31 mouse cellular contexts compared by ENCODE assay signal in the genomic region with DNA sequence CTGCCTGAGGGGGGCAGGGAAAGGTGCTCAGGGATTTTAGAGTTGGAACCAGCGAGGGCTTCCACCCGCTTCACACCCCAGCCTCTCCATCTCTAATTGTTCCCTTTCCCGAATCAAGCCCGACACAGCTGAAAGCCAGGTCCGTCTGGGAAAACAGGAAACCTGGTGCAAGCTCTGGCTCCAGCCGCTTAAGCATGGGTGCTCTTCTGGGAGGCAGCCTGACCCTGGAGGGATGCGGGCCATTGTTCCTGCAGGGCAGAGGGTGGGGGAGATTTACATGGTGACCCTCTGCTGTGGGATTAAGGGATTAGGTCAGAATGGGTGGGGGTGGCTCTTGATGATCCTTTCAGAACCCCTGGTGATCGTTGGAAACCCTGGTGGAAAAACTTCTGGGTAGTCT. TPM values are rescaled to one million over a fixed set of nuclear protein-coding genes. Genes with fewer than 3 reads are reported as not detected.
DNase-seq lines count a peak whose midpoint lies in the region; ATAC-seq and TF ChIP-seq lines count a peak whose summit lies in the region.
"Had no signal": no experiment of that assay in that cellular context is flagged by ENCODE, and none has a peak within 500 bp of the region (broad histone marks: within the 10 kb centered on the region; RNA-seq: fewer than 3 reads in every experiment).

No protein-coding gene starts in this region.

- TF ChIP-seq CTCF in heart, adult 2 months (IDR thresholded peaks at IDR 0.05), result no peak

- peak overlapping the region; percentile 94 for H3K27ac ChIP-seq in heart, adult 2 months
- H3K27ac ChIP-seq in heart, embryonic 12.5 days (ENCODE audit: poor library complexity, severe bottlenecking), result no peak overlapping the region
- H3K27ac ChIP-seq in stomach, embryonic 15.5 days, result no peak overlapping the region
- H3K27ac ChIP-seq: embryonic facial prominence, embryonic 10.5 days; forebrain, embryonic 15.5 days; hindbrain, embryonic 14.5 days; limb, embryonic 13.5 days; liver, embryonic 13.5 days had no signal

- H3K27me3 ChIP-seq in heart, adult 2 months (ENCODE audit: control insufficient read depth, insufficient read depth, low read length), result no peaks in the 10 kb centered on the region
- peaks cover 58% of the 10 kb centered on the region for H3K27me3 ChIP-seq in heart, embryonic 12.5 days (replicated peaks)
- peaks cover 21% of the 10 kb centered on the region for H3K27me3 ChIP-seq in stomach, embryonic 15.5 days (replicated peaks)

- peak overlapping the region; percentile 64 for H3K9ac ChIP-seq in heart, adult 2 months (ENCODE audit: low read depth, low read length)
- H3K9ac ChIP-seq in heart, embryonic 12.5 days, result no peak overlapping the region
- no peak overlapping the region for H3K9ac ChIP-seq in stomach, embryonic 15.5 days
- H3K9ac ChIP-seq: forebrain, embryonic 15.5 days; hindbrain, embryonic 14.5 days; limb, embryonic 13.5 days; liver, embryonic 13.5 days had no signal

- H3K4me1 ChIP-seq in heart, adult 2 months (ENCODE audit: control insufficient read depth, insufficient read depth, low read length), result peaks cover 12% of the 10 kb centered on the region
- no peaks in the 10 kb centered on the region for H3K4me1 ChIP-seq in heart, embryonic 12.5 days (replicated peaks)
- H3K4me1 ChIP-seq in stomach, embryonic 15.5 days, result no peaks in the 10 kb centered on the region
- H3K4me1 ChIP-seq: forebrain, embryonic 15.5 days; limb, embryonic 13.5 days; liver, embryonic 13.5 days had no signal

- 11% methylated on average over 8 of the region's 8 CpGs for WGBS in heart, adult 2 months
- 10% methylated on average over 8 of the region's 8 CpGs for WGBS in heart, embryonic 12.5 days
- WGBS in stomach, embryonic 15.5 days, result 11% methylated on average over 8 of the region's 8 CpGs

- peak overlapping the region; percentile 52 for H3K4me3 ChIP-seq in heart, adult 2 months
- no peak overlapping the region for H3K4me3 ChIP-seq in heart, embryonic 12.5 days
- no peak overlapping the region for H3K4me3 ChIP-seq in stomach, embryonic 15.5 days (replicated peaks)
- H3K4me3 ChIP-seq: embryonic facial prominence, embryonic 10.5 days; forebrain, embryonic 15.5 days; limb, embryonic 13.5 days; liver, embryonic 13.5 days had no signal

- peak; percentile 28 for TF ChIP-seq POLR2A in heart, adult 2 months (IDR thresholded peaks at IDR 0.05; ENCODE audit: insufficient read depth, low read depth, low read length)

- intact Hi-C loops in heart, adult 2 months (cut with DNase I), result no loop called here
- intact Hi-C loops in heart, postnatal 36 days (cut with DNase I), result loop anchor here (2.0 kb wide), 1 partner anchor 19 kb away; no protein-coding TSS in a partner anchor

- no peaks in the 10 kb centered on the region for H3K36me3 ChIP-seq in heart, adult 2 months (ENCODE audit: control insufficient read depth, insufficient read depth, low read length)
- no peaks in the 10 kb centered on the region for H3K36me3 ChIP-seq in heart, embryonic 12.5 days
- no peaks in the 10 kb centered on the region for H3K36me3 ChIP-seq in stomach, embryonic 15.5 days
- H3K36me3 ChIP-seq: embryonic facial prominence, embryonic 10.5 days; forebrain, embryonic 15.5 days; limb, embryonic 13.5 days; liver, embryonic 13.5 days had no signal

- peak in 1 of 2 experiments; percentile 33 for DNase-seq in heart, adult 2 months
- peak; percentile 36 for DNase-seq in heart, postnatal 4 days
- DNase-seq in heart, postnatal 36 days, result no peak
- peak; percentile 16 for DNase-seq in kidney, postnatal 10 days
- DNase-seq in kidney, adult 18-20 months, result no peak
- DNase-seq in left cerebral cortex, adult 18-20 months (ENCODE audit: low spot score in 2 of 2), result no peak
- DNase-seq: adrenal gland, postnatal 25 days; cerebellum, adult 9-10 months; gastrocnemius, postnatal 10 days; kidney, postnatal 25 days; layer of hippocampus, postnatal 36 days; liver, embryonic 13.5 days; lung, adult 2 months; lung, postnatal 14 days; right cerebral cortex, postnatal 4 days had no signal

- ATAC-seq in heart, embryonic 12.5 days (ENCODE audit: insufficient number of reproducible peaks, low FRiP score), result no peak
- no peak for ATAC-seq in stomach, embryonic 15.5 days (ENCODE audit: insufficient read depth, low FRiP score, low read depth)
- ATAC-seq: forebrain, embryonic 15.5 days had no signal

- no peak; the same call in 1 of the 2 replicates for TF ChIP-seq EP300 in heart, adult 2 months (IDR thresholded peaks at IDR 0.05; ENCODE audit: insufficient read depth, low read depth, low read length)

- H3K4me2 ChIP-seq in heart, embryonic 12.5 days, result no peak overlapping the region
- 0 out of 2 replicates have a peak overlapping the region, but pooled peaks have one; percentile 2 for H3K4me2 ChIP-seq in stomach, embryonic 15.5 days
- H3K4me2 ChIP-seq: forebrain, embryonic 15.5 days; hindbrain, embryonic 14.5 days; limb, embryonic 13.5 days; liver, embryonic 13.5 days; midbrain, embryonic 11.5 days had no signal

- no peaks in the 10 kb centered on the region for H3K79me2 ChIP-seq in heart, adult 2 months (replicated peaks; ENCODE audit: control insufficient read depth, insufficient read depth, low read length)

- H3K9me3 ChIP-seq in heart, embryonic 12.5 days (replicated peaks), result no peaks in the 10 kb centered on the region
- no peaks in the 10 kb centered on the region for H3K9me3 ChIP-seq in stomach, embryonic 15.5 days
- H3K9me3 ChIP-seq: embryonic facial prominence, embryonic 10.5 days; forebrain, embryonic 15.5 days; limb, embryonic 13.5 days; liver, embryonic 13.5 days had no signal

RNA-seq across cellular contexts. Expression of a gene that starts 1.1 kb away (rescaled TPM):
- total RNA-seq in heart, adult 2 months (2021), result 1 to 10 TPM; 4.8 to 8.0 TPM
- 10.2 and 17.0 TPM in 2 replicates for polyA plus RNA-seq in heart, adult 2 months (2012; rRNA removed)
- polyA plus RNA-seq in heart, embryonic 12.5 days (2016; fragmentation: Nextera tagmentation; extraction: Ambion mirVana), result 0.38 and 0.53 TPM in 2 replicates
- total RNA-seq in heart, postnatal 4 days (2021), result 1 to 10 TPM; 9.2 to 9.3 TPM
- total RNA-seq in heart, postnatal 36 days (2021), result 1 to 10 TPM; 6.3 to 6.7 TPM
- 2.8 and 3.0 TPM in 2 replicates for polyA plus RNA-seq in stomach, embryonic 15.5 days (2015; fragmentation: Nextera tagmentation; extraction: Ambion mirVana)
- 1 to 10 TPM; 4.3 to 4.7 TPM for total RNA-seq in left cerebral cortex, adult 18-20 months (2021)
- total RNA-seq: megakaryocyte progenitor cell, adult 5-6 weeks; monocyte, adult 5-6 weeks had no signal
- polyA plus RNA-seq: forebrain, embryonic 15.5 days; liver, embryonic 13.5 days had no signal

RNA-seq across cellular contexts. Expression of a gene that starts 31.2 kb away (rescaled TPM):
- under 1 TPM; 0.05 TPM for total RNA-seq in heart, adult 2 months (2021)
- polyA plus RNA-seq in heart, adult 2 months (2012; rRNA removed), result not detected in 2 replicates
- polyA plus RNA-seq in heart, embryonic 12.5 days (2016; fragmentation: Nextera tagmentation; extraction: Ambion mirVana), result not detected in 2 replicates
- total RNA-seq in heart, postnatal 4 days (2021), result under 1 TPM; 0.05 to 0.12 TPM
- total RNA-seq in heart, postnatal 36 days (2021), result not detected
- polyA plus RNA-seq in stomach, embryonic 15.5 days (2015; fragmentation: Nextera tagmentation; extraction: Ambion mirVana), result 0.01 TPM in 1 of 2 replicates, not detected in the other
- total RNA-seq in left cerebral cortex, adult 18-20 months (2021), result not detected
- total RNA-seq: adrenal gland, postnatal 25 days; heart, adult 18-20 months; layer of hippocampus, adult 8-10 months; layer of hippocampus, postnatal 36 days; left cerebral cortex, postnatal 25 days; megakaryocyte progenitor cell, adult 5-6 weeks; monocyte, adult 5-6 weeks had no signal
- polyA plus RNA-seq: hindbrain, embryonic 14.5 days; intestine, embryonic 14.5 days; liver, embryonic 13.5 days; lung, adult 2 months; thymus, postnatal 0 days had no signal

RNA-seq across cellular contexts. Expression of a gene that starts 39.4 kb away (rescaled TPM):
- not detected for total RNA-seq in heart, adult 2 months (2021)
- 0.23 and 0.33 TPM in 2 replicates for polyA plus RNA-seq in heart, adult 2 months (2012; rRNA removed)
- 0.36 TPM in 1 of 2 replicates, not detected in the other for polyA plus RNA-seq in heart, embryonic 12.5 days (2016; fragmentation: Nextera tagmentation; extraction: Ambion mirVana)
- total RNA-seq in heart, postnatal 4 days (2021), result not detected
- not detected for total RNA-seq in heart, postnatal 36 days (2021)
- polyA plus RNA-seq in stomach, embryonic 15.5 days (2015; fragmentation: Nextera tagmentation; extraction: Ambion mirVana), result 13.8 and 25.5 TPM in 2 replicates
- not detected for total RNA-seq in left cerebral cortex, adult 18-20 months (2021)
- total RNA-seq: adrenal gland, postnatal 25 days; ES-E14; gastrocnemius, postnatal 10 days; layer of hippocampus, adult 8-10 months; layer of hippocampus, postnatal 36 days; left cerebral cortex, postnatal 25 days; monocyte, adult 5-6 weeks had no signal
- polyA plus RNA-seq: brain, embryonic 14.5 days; embryonic facial prominence, embryonic 10.5 days; forebrain, embryonic 15.5 days; hindbrain, embryonic 14.5 days; intestine, embryonic 14.5 days; limb, embryonic 13.5 days; liver, embryonic 13.5 days had no signal

RNA-seq across cellular contexts. Expression of a gene that starts 58.2 kb away (rescaled TPM):
- total RNA-seq in heart, adult 2 months (2021), result 100 to 1,000 TPM; 114 to 129 TPM
- polyA plus RNA-seq in heart, adult 2 months (2012; rRNA removed), result 133 and 153 TPM in 2 replicates
- 57.1 and 60.7 TPM in 2 replicates for polyA plus RNA-seq in heart, embryonic 12.5 days (2016; fragmentation: Nextera tagmentation; extraction: Ambion mirVana)
- total RNA-seq in heart, postnatal 4 days (2021), result 100 to 1,000 TPM; 148 to 153 TPM
- total RNA-seq in heart, postnatal 36 days (2021), result 100 to 1,000 TPM; 117 to 135 TPM
- 113 and 130 TPM in 2 replicates for polyA plus RNA-seq in stomach, embryonic 15.5 days (2015; fragmentation: Nextera tagmentation; extraction: Ambion mirVana)
- total RNA-seq in left cerebral cortex, adult 18-20 months (2021), result 100 to 1,000 TPM in 1 of 2 experiments, 10 to 100 TPM in 1; 95.8 to 103 TPM
- total RNA-seq: monocyte, adult 5-6 weeks had no signal

Comparison
In these comparisons a context has a peak if more than half of its experiments do, and no peak if none do; other contexts are left out.
1. DNase-seq: peak in heart, postnatal 4 days (single experiment) and kidney, postnatal 10 days (single experiment); none in heart, postnatal 36 days (0 of 2), kidney, adult 18-20 months (single experiment) and left cerebral cortex, adult 18-20 months (0 of 2).